Mouse (Mus musculus): ENCODE results near the gene 1700013F07Rik. TPM values are rescaled to one million over a fixed set of nuclear protein-coding genes. Genes with fewer than 3 reads are reported as not detected.

Gene 1700013F07Rik
- polyA plus RNA-seq, 2 experiments from 2014 or later, result 0.43 TPM; not detected in 1

Other genes starting within 250 kb of the 1700013F07Rik start
- not detected for gene Mybphl, start 169.2 kb upstream of the 1700013F07Rik start, polyA plus RNA-seq (2017; shearing (Covaris generic))
- gene Psrc1, start 150.3 kb upstream of the 1700013F07Rik start, polyA plus RNA-seq (2017; shearing (Covaris generic)), result 1 to 10 TPM; 1.7 to 3.4 TPM
- gene Celsr2, start 118.6 kb upstream of the 1700013F07Rik start, polyA plus RNA-seq (2017; shearing (Covaris generic)), result 1 to 10 TPM in 1 of 2 experiments, under 1 TPM in 1; 0.61 to 2.1 TPM
- gene Sars, start 88.9 kb upstream of the 1700013F07Rik start, polyA plus RNA-seq (2017; shearing (Covaris generic)), result 100 to 1,000 TPM; 164 to 188 TPM
- gene 5330417C22Rik, start 2.4 kb downstream of the 1700013F07Rik start, polyA plus RNA-seq (2017; shearing (Covaris generic)), result 1 to 10 TPM in 1 of 2 experiments, under 1 TPM in 1; 0.66 to 1.1 TPM
- 10 to 100 TPM; 29.0 to 38.9 TPM for gene Tmem167b, start 28.3 kb downstream of the 1700013F07Rik start, polyA plus RNA-seq (2017; shearing (Covaris generic))
- 10 to 100 TPM; 20.4 to 21.2 TPM for gene Taf13, start 37.5 kb downstream of the 1700013F07Rik start, polyA plus RNA-seq (2017; shearing (Covaris generic))
- gene Wdr47, start 57.1 kb downstream of the 1700013F07Rik start, polyA plus RNA-seq (2017; shearing (Covaris generic)), result 1 to 10 TPM; 5.3 to 6.8 TPM
- 10 to 100 TPM; 69.6 to 75.5 TPM for gene Clcc1, start 119.8 kb downstream of the 1700013F07Rik start, polyA plus RNA-seq (2017; shearing (Covaris generic))
- gene Gpsm2, start 188.2 kb downstream of the 1700013F07Rik start, polyA plus RNA-seq (2017; shearing (Covaris generic)), result 1 to 10 TPM in 1 of 2 experiments, under 1 TPM in 1; 0.82 to 2.1 TPM
- not detected for gene Aknad1, start 205.5 kb downstream of the 1700013F07Rik start, polyA plus RNA-seq (2017; shearing (Covaris generic))

Measured in CD4-positive, CD25-positive, alpha-beta regulatory T cell, adult 4 months (primary cell).